Mouse (Mus musculus) adrenal gland, adult 8-10 months (tissue): ENCODE data around the gene Lrrc8e. TPM values are rescaled to one million over a fixed set of nuclear protein-coding genes. Genes with fewer than 3 reads are reported as not detected.

Experiments
- DNase-seq: peaks from one replicate; pipeline ENCODE4 v3.0.0; 2022
- total RNA-seq, 4 experiments: library from RNA; stranded (reverse); gene quantifications; 2 replicates each; pipeline ENCODE4 v1.2.4; 2022

Lrrc8e gene
- 10 to 100 TPM; 27.4 to 59.1 (median 32.8) TPM for total RNA-seq

- DNase-seq = peak; percentile 62
Measured at GRCm38 (mm10) chr8:4226739-4227347, at the start of gene Lrrc8e. Lrrc8e (plus strand) TSS chr8:4226827.

- DNase-seq = no peak
Measured at GRCm38 (mm10) chr8:4183409-4183808, 43.2 kb upstream of the Lrrc8e start.

GRCm38 (mm10) chr8:4186151-4186550 lies 40.5 kb upstream of the Lrrc8e start:
- DNase-seq = no peak

- DNase-seq = no peak
Measured at GRCm38 (mm10) chr8:4188605-4189004, 38.0 kb upstream of the Lrrc8e start.

GRCm38 (mm10) chr8:4189031-4189722 lies 37.5 kb upstream of the Lrrc8e start:
- no peak for DNase-seq

GRCm38 (mm10) chr8:4192305-4192704 lies 34.3 kb upstream of the Lrrc8e start:
- no peak for DNase-seq

- DNase-seq = peak; percentile 79
Measured at GRCm38 (mm10) chr8:4192807-4193587, 33.6 kb upstream of the Lrrc8e start.

- DNase-seq = no peak
Measured at GRCm38 (mm10) chr8:4193588-4193894, 33.1 kb upstream of the Lrrc8e start.

GRCm38 (mm10) chr8:4201321-4201720 lies 25.3 kb upstream of the Lrrc8e start:
- DNase-seq = no peak

- DNase-seq = no peak
Measured at GRCm38 (mm10) chr8:4205246-4206123, 21.1 kb upstream of the Lrrc8e start.

- no peak for DNase-seq
Measured at GRCm38 (mm10) chr8:4206182-4207015, 20.2 kb upstream of the Lrrc8e start.

- DNase-seq = no peak
Measured at GRCm38 (mm10) chr8:4207016-4207350, 19.6 kb upstream of the Lrrc8e start.

GRCm38 (mm10) chr8:4211097-4211496 lies 15.5 kb upstream of the Lrrc8e start:
- DNase-seq = no peak

GRCm38 (mm10) chr8:4212809-4213209 lies 13.8 kb upstream of the Lrrc8e start:
- no peak for DNase-seq

GRCm38 (mm10) chr8:4213210-4214005 lies 13.2 kb upstream of the Lrrc8e start:
- DNase-seq = peak; percentile 85

- DNase-seq = peak; percentile 88
Measured at GRCm38 (mm10) chr8:4214006-4214980, 12.3 kb upstream of the Lrrc8e start.

GRCm38 (mm10) chr8:4216296-4216695 lies 10.3 kb upstream of the Lrrc8e start:
- DNase-seq = no peak

- no peak for DNase-seq
Measured at GRCm38 (mm10) chr8:4216791-4217621, 9.6 kb upstream of the Lrrc8e start, which contains the start of gene Prr36. Prr36 (minus strand) TSS chr8:4217459.

GRCm38 (mm10) chr8:4219617-4220016 lies 7.0 kb upstream of the Lrrc8e start:
- no peak for DNase-seq
